ENCODE assay signal across 16 mouse cellular contexts in genomic region chr17:28876331-28876730, GRCm38 (mm10). TPM values are rescaled to one million over a fixed set of nuclear protein-coding genes. Genes with fewer than 3 reads are reported as not detected.
A peak's percentile ranks its signal among the peaks of the same experiment; 100 is the strongest.
DNase-seq lines count a peak whose midpoint lies in the region; ATAC-seq and TF ChIP-seq lines count a peak whose summit lies in the region.
"Had no signal": no experiment of that assay in that cellular context is flagged by ENCODE, and none has a peak within 500 bp of the region (broad histone marks: within the 10 kb centered on the region; RNA-seq: fewer than 3 reads in every experiment).

No protein-coding gene starts in this region.

- H3K27ac ChIP-seq in heart, embryonic 12.5 days (ENCODE audit: poor library complexity, severe bottlenecking): no peak overlapping the region
- H3K27ac ChIP-seq in midbrain, embryonic 10.5 days (replicated peaks): peak overlapping the region; percentile 47; the same call in 1 of the 2 replicates
- H3K27ac ChIP-seq in midbrain, postnatal 0 days (ENCODE audit: low read depth, low read length): no peak overlapping the region
- H3K27ac ChIP-seq in embryonic facial prominence, embryonic 10.5 days (replicated peaks): no peak overlapping the region
- H3K27ac ChIP-seq in limb, embryonic 12.5 days: no peak overlapping the region
- H3K27ac ChIP-seq: midbrain, embryonic 12.5 days had no signal

- no peak for TF ChIP-seq CTCF in midbrain, postnatal 0 days (IDR thresholded peaks at IDR 0.05)

- WGBS in heart, embryonic 12.5 days: 58% methylated on average over 5 of the region's 5 CpGs
- 72% methylated on average over 5 of the region's 5 CpGs for WGBS in midbrain, embryonic 10.5 days
- 66% methylated on average over 5 of the region's 5 CpGs for WGBS in midbrain, postnatal 0 days
- WGBS in embryonic facial prominence, embryonic 10.5 days: 60% methylated on average over 5 of the region's 5 CpGs
- WGBS in limb, embryonic 12.5 days: 66% methylated on average over 5 of the region's 5 CpGs

- peaks cover 22% of the 10 kb centered on the region for H3K27me3 ChIP-seq in heart, embryonic 12.5 days (replicated peaks)
- peaks cover 35% of the 10 kb centered on the region for H3K27me3 ChIP-seq in midbrain, embryonic 10.5 days (ENCODE audit: low read depth, poor library complexity, severe bottlenecking)
- no peaks in the 10 kb centered on the region for H3K27me3 ChIP-seq in midbrain, postnatal 0 days (ENCODE audit: insufficient read depth, low read length)
- H3K27me3 ChIP-seq in embryonic facial prominence, embryonic 10.5 days (replicated peaks; ENCODE audit: low read depth, poor library complexity, severe bottlenecking): peaks cover 40% of the 10 kb centered on the region
- H3K27me3 ChIP-seq in limb, embryonic 12.5 days: peaks cover 14% of the 10 kb centered on the region

- no peak for ATAC-seq in heart, embryonic 12.5 days (ENCODE audit: insufficient number of reproducible peaks, low FRiP score)
- no peak for ATAC-seq in midbrain, postnatal 0 days (ENCODE audit: low FRiP score)
- ATAC-seq in limb, embryonic 12.5 days (ENCODE audit: insufficient number of reproducible peaks, insufficient read depth, low FRiP score, low TSS enrichment, low read depth): no peak

- peak overlapping the region; percentile 34; the same call in 1 of the 2 replicates for H3K4me2 ChIP-seq in heart, embryonic 12.5 days
- no peak overlapping the region for H3K4me2 ChIP-seq in midbrain, postnatal 0 days (ENCODE audit: low read depth, low read length, poor library complexity, severe bottlenecking)
- peak overlapping the region; percentile 40 for H3K4me2 ChIP-seq in limb, embryonic 12.5 days

- peaks cover 15% of the 10 kb centered on the region for H3K4me1 ChIP-seq in heart, embryonic 12.5 days (replicated peaks)
- H3K4me1 ChIP-seq in midbrain, embryonic 10.5 days: peaks cover 21% of the 10 kb centered on the region
- peaks cover 6% of the 10 kb centered on the region; the same call in 1 of the 2 replicates for H3K4me1 ChIP-seq in midbrain, postnatal 0 days (ENCODE audit: insufficient read depth, low read length)
- H3K4me1 ChIP-seq in embryonic facial prominence, embryonic 10.5 days: peaks cover 16% of the 10 kb centered on the region
- peaks cover 7% of the 10 kb centered on the region; the same call in 1 of the 2 replicates for H3K4me1 ChIP-seq in limb, embryonic 12.5 days (replicated peaks)

- intact Hi-C loops in heart, postnatal 25 days (cut with DNase I): no loop called here

- DNase-seq in heart, postnatal 25 days (ENCODE audit: low spot score): no peak
- DNase-seq in midbrain, embryonic 10.5 days (ENCODE audit: low spot score): no peak
- DNase-seq in midbrain, postnatal 0 days (ENCODE audit: low spot score): no peak
- no peak for DNase-seq in embryonic facial prominence, embryonic 10.5 days (ENCODE audit: low spot score)
- DNase-seq in thymus, postnatal 10 days (ENCODE audit: low spot score in 2 of 2): no peak
- DNase-seq: cerebellum, adult 9-10 months; heart, postnatal 10 days; kidney, adult 9 months; lung, adult 18-20 months had no signal

- H3K4me3 ChIP-seq in heart, embryonic 12.5 days: no peak overlapping the region
- H3K4me3 ChIP-seq in midbrain, embryonic 10.5 days: peak overlapping the region; percentile 24
- no peak overlapping the region for H3K4me3 ChIP-seq in midbrain, postnatal 0 days (ENCODE audit: low read depth, low read length)
- peak overlapping the region; percentile 34; the same call in 1 of the 2 replicates for H3K4me3 ChIP-seq in embryonic facial prominence, embryonic 10.5 days
- no peak overlapping the region for H3K4me3 ChIP-seq in limb, embryonic 12.5 days (replicated peaks)
- H3K4me3 ChIP-seq: gastrocnemius, adult 2 months; midbrain, embryonic 12.5 days had no signal

- H3K9me3 ChIP-seq in heart, embryonic 12.5 days (replicated peaks): no peaks in the 10 kb centered on the region
- no peaks in the 10 kb centered on the region for H3K9me3 ChIP-seq in midbrain, embryonic 10.5 days (replicated peaks)
- H3K9me3 ChIP-seq in midbrain, postnatal 0 days (ENCODE audit: low read length): no peaks in the 10 kb centered on the region
- no peaks in the 10 kb centered on the region for H3K9me3 ChIP-seq in embryonic facial prominence, embryonic 10.5 days
- no peaks in the 10 kb centered on the region for H3K9me3 ChIP-seq in limb, embryonic 12.5 days
- H3K9me3 ChIP-seq: G1E; midbrain, embryonic 12.5 days had no signal

- no peaks in the 10 kb centered on the region for H3K36me3 ChIP-seq in heart, embryonic 12.5 days
- no peaks in the 10 kb centered on the region for H3K36me3 ChIP-seq in midbrain, embryonic 10.5 days
- no peaks in the 10 kb centered on the region for H3K36me3 ChIP-seq in midbrain, postnatal 0 days (ENCODE audit: insufficient read depth, low read length)
- H3K36me3 ChIP-seq in embryonic facial prominence, embryonic 10.5 days (replicated peaks): no peaks in the 10 kb centered on the region
- H3K36me3 ChIP-seq in limb, embryonic 12.5 days: no peaks in the 10 kb centered on the region
- H3K36me3 ChIP-seq: G1E; midbrain, embryonic 12.5 days had no signal

- 0 out of 2 replicates have a peak overlapping the region, but pooled peaks have one; percentile 8 for H3K9ac ChIP-seq in heart, embryonic 12.5 days
- no peak overlapping the region for H3K9ac ChIP-seq in midbrain, postnatal 0 days (replicated peaks; ENCODE audit: low read length, poor library complexity, severe bottlenecking)
- no peak overlapping the region for H3K9ac ChIP-seq in limb, embryonic 12.5 days (replicated peaks)

RNA-seq across cellular contexts. Expression of gene Pnpla1, which starts 18.1 kb away (rescaled TPM):
- polyA plus RNA-seq in heart, embryonic 12.5 days (2016; fragmentation: Nextera tagmentation; extraction: Ambion mirVana): 0.05 TPM in 1 of 2 replicates, not detected in the other
- not detected for total RNA-seq in heart, postnatal 25 days (2021)
- polyA plus RNA-seq in midbrain, embryonic 10.5 days (2016; fragmentation: Nextera tagmentation; extraction: Ambion mirVana): not detected in 2 replicates
- total RNA-seq in midbrain, postnatal 0 days (2014; rRNA removed): 0.05 and 0.14 TPM in 2 replicates
- 0.07 TPM in 1 of 2 replicates, not detected in the other for polyA plus RNA-seq in midbrain, postnatal 0 days (2015; fragmentation: Nextera tagmentation; extraction: Ambion mirVana)
- 0.09 TPM in 1 of 2 replicates, not detected in the other for polyA plus RNA-seq in embryonic facial prominence, embryonic 10.5 days (2016; fragmentation: Nextera tagmentation; extraction: Ambion mirVana)
- polyA plus RNA-seq in limb, embryonic 12.5 days (2016; fragmentation: Nextera tagmentation; extraction: Ambion mirVana): not detected in 2 replicates
- total RNA-seq: G1E; gastrocnemius, adult 2 months; heart, postnatal 10 days; liver, adult 2 months had no signal
- polyA plus RNA-seq: G1E; liver, adult 2 months; midbrain, embryonic 12.5 days; spleen, adult 2 months had no signal

RNA-seq across cellular contexts. Expression of gene 4930539E08Rik, which starts 38.8 kb away (rescaled TPM):
- 0.04 and 0.06 TPM in 2 replicates for polyA plus RNA-seq in heart, embryonic 12.5 days (2016; fragmentation: Nextera tagmentation; extraction: Ambion mirVana)
- under 1 TPM; 0.05 to 0.50 TPM for total RNA-seq in heart, postnatal 25 days (2021)
- polyA plus RNA-seq in midbrain, embryonic 10.5 days (2016; fragmentation: Nextera tagmentation; extraction: Ambion mirVana): 0.11 and 0.26 TPM in 2 replicates
- total RNA-seq in midbrain, postnatal 0 days (2014; rRNA removed): 9.8 and 32.9 TPM in 2 replicates
- 4.3 and 4.5 TPM in 2 replicates for polyA plus RNA-seq in midbrain, postnatal 0 days (2015; fragmentation: Nextera tagmentation; extraction: Ambion mirVana)
- 0.10 and 0.17 TPM in 2 replicates for polyA plus RNA-seq in embryonic facial prominence, embryonic 10.5 days (2016; fragmentation: Nextera tagmentation; extraction: Ambion mirVana)
- polyA plus RNA-seq in limb, embryonic 12.5 days (2016; fragmentation: Nextera tagmentation; extraction: Ambion mirVana): 0.16 and 0.23 TPM in 2 replicates
- polyA plus RNA-seq: G1E had no signal

Comparison
In these comparisons a context has a peak if more than half of its experiments do, and no peak if none do; other contexts are left out.
1. H3K4me3 ChIP-seq: peak in midbrain, embryonic 10.5 days (single experiment) and embryonic facial prominence, embryonic 10.5 days (single experiment); none in heart, embryonic 12.5 days (single experiment), midbrain, postnatal 0 days (single experiment) and limb, embryonic 12.5 days (single experiment).